In genomic region chr13:111489802-111490723, GRCm38 (mm10) we compare ENCODE assay signal across 7 mouse cellular contexts. TPM values are rescaled to one million over a fixed set of nuclear protein-coding genes. Genes with fewer than 3 reads are reported as not detected.
DNase-seq lines count a peak whose midpoint lies in the region; ATAC-seq and TF ChIP-seq lines count a peak whose summit lies in the region.

Gpbp1 (minus strand) TSS chr13:111490111.

- H3K27ac ChIP-seq in embryonic facial prominence, embryonic 10.5 days (replicated peaks) = peak within 1 kb of the TSS; percentile 99
- H3K27ac ChIP-seq in intestine, postnatal 0 days (ENCODE audit: low read depth, low read length) = peak within 1 kb of the TSS; percentile 98
- H3K27ac ChIP-seq in midbrain, embryonic 12.5 days (replicated peaks) = peak within 1 kb of the TSS; percentile 99
- peak within 1 kb of the TSS; percentile 93 for H3K27ac ChIP-seq in small intestine, adult 2 months (ENCODE audit: insufficient read depth, low read depth, low read length)

- H3K9ac ChIP-seq in intestine, postnatal 0 days (ENCODE audit: low read depth, low read length) = peak within 1 kb of the TSS; percentile 100
- peak within 1 kb of the TSS; percentile 97 for H3K9ac ChIP-seq in midbrain, embryonic 12.5 days (replicated peaks)

- H3K4me1 ChIP-seq in embryonic facial prominence, embryonic 10.5 days = peaks cover 32% of the 10 kb centered on the region
- H3K4me1 ChIP-seq in intestine, postnatal 0 days (replicated peaks; ENCODE audit: control insufficient read depth, insufficient read depth, low read length) = 0 out of 2 replicates have a peak, but pooled peaks cover 8% of the 10 kb centered on the region
- peaks cover 20% of the 10 kb centered on the region for H3K4me1 ChIP-seq in midbrain, embryonic 12.5 days
- no peaks in the 10 kb centered on the region; the same call in 1 of the 2 replicates for H3K4me1 ChIP-seq in small intestine, adult 2 months (ENCODE audit: control insufficient read depth, insufficient read depth, insufficient read length, low read length)

- TF ChIP-seq CTCF in intestine, postnatal 0 days (IDR thresholded peaks at IDR 0.05; ENCODE audit: low read depth) = no peak
- TF ChIP-seq CTCF in small intestine, adult 2 months (IDR thresholded peaks at IDR 0.05; ENCODE audit: extremely low read depth, insufficient read length, insufficient replicate concordance, low read depth, low read length) = no peak

- peak; percentile 100 for DNase-seq in adrenal gland, postnatal 10 days
- peak; percentile 100 for DNase-seq in embryonic facial prominence, embryonic 10.5 days (ENCODE audit: low spot score)
- peak; percentile 86 for DNase-seq in gonadal fat pad, adult 2 months (ENCODE audit: low read depth)
- DNase-seq in left cerebral cortex, postnatal 4 days = peak; percentile 100

- peak; percentile 72; the same call in 1 of the 2 replicates for TF ChIP-seq POLR2A in small intestine, adult 2 months (IDR thresholded peaks at IDR 0.05; ENCODE audit: low read depth, low read length)

- H3K36me3 ChIP-seq in embryonic facial prominence, embryonic 10.5 days (replicated peaks) = 0 out of 2 replicates have a peak, but pooled peaks cover 2% of the 10 kb centered on the region
- no peaks in the 10 kb centered on the region for H3K36me3 ChIP-seq in intestine, postnatal 0 days (ENCODE audit: control insufficient read depth, insufficient read depth)
- no peaks in the 10 kb centered on the region for H3K36me3 ChIP-seq in midbrain, embryonic 12.5 days
- no peaks in the 10 kb centered on the region for H3K36me3 ChIP-seq in small intestine, adult 2 months (ENCODE audit: control insufficient read depth, insufficient read depth, low read length)

- under 1% methylated on average over 105 of the region's 109 CpGs for WGBS in embryonic facial prominence, embryonic 10.5 days
- under 1% methylated on average over 84 of the region's 109 CpGs for WGBS in intestine, postnatal 0 days
- WGBS in midbrain, embryonic 12.5 days = under 1% methylated on average over 98 of the region's 109 CpGs
- under 1% methylated on average over 103 of the region's 109 CpGs for WGBS in small intestine, adult 2 months

- peak; percentile 96 for ATAC-seq in intestine, postnatal 0 days
- peak; percentile 96 for ATAC-seq in midbrain, embryonic 12.5 days (ENCODE audit: low FRiP score, low read depth)

- intact Hi-C loops in left cerebral cortex, postnatal 4 days (cut with DNase I) = loop anchor here (10.0 kb wide), 2 partner anchors 195 to 235 kb away; partner anchors contain the start of gene Mier3

- H3K4me3 ChIP-seq in embryonic facial prominence, embryonic 10.5 days = peak within 1 kb of the TSS; percentile 95
- H3K4me3 ChIP-seq in intestine, postnatal 0 days (ENCODE audit: low read depth, low read length) = peak within 1 kb of the TSS; percentile 83
- H3K4me3 ChIP-seq in midbrain, embryonic 12.5 days = peak within 1 kb of the TSS; percentile 99
- H3K4me3 ChIP-seq in small intestine, adult 2 months (ENCODE audit: low read depth, low read length) = peak within 1 kb of the TSS; percentile 95

- H3K4me2 ChIP-seq in intestine, postnatal 0 days (replicated peaks; ENCODE audit: low read depth) = peak within 1 kb of the TSS; percentile 82
- peak within 1 kb of the TSS; percentile 73 for H3K4me2 ChIP-seq in midbrain, embryonic 12.5 days (replicated peaks)

- H3K9me3 ChIP-seq in embryonic facial prominence, embryonic 10.5 days = no peaks in the 10 kb centered on the region
- no peaks in the 10 kb centered on the region for H3K9me3 ChIP-seq in intestine, postnatal 0 days (ENCODE audit: control insufficient read depth)
- no peaks in the 10 kb centered on the region for H3K9me3 ChIP-seq in midbrain, embryonic 12.5 days

- peaks cover 30% of the 10 kb centered on the region for H3K27me3 ChIP-seq in embryonic facial prominence, embryonic 10.5 days (replicated peaks; ENCODE audit: low read depth, poor library complexity, severe bottlenecking)
- H3K27me3 ChIP-seq in intestine, postnatal 0 days (replicated peaks; ENCODE audit: control insufficient read depth, insufficient read depth, low read length) = no peaks in the 10 kb centered on the region
- H3K27me3 ChIP-seq in midbrain, embryonic 12.5 days = peaks cover 25% of the 10 kb centered on the region
- H3K27me3 ChIP-seq in small intestine, adult 2 months (ENCODE audit: control insufficient read depth, insufficient read depth, low read length) = no peaks in the 10 kb centered on the region

RNA-seq across cellular contexts. Expression of gene Gpbp1, which starts in this region (rescaled TPM):
- 10 to 100 TPM; 68.7 to 69.8 TPM for total RNA-seq in adrenal gland, postnatal 10 days (2021)
- 95.6 and 101 TPM in 2 replicates for polyA plus RNA-seq in embryonic facial prominence, embryonic 10.5 days (2016; fragmentation: Nextera tagmentation; extraction: Ambion mirVana)
- 4.3 and 5.4 TPM in 2 replicates for polyA plus RNA-seq in gonadal fat pad, adult 2 months (2012; rRNA removed)
- 33.2 and 36.3 TPM in 2 replicates for polyA plus RNA-seq in intestine, postnatal 0 days (2015; fragmentation: Nextera tagmentation; extraction: Ambion mirVana)
- total RNA-seq in left cerebral cortex, postnatal 4 days (2021) = 10 to 100 TPM; 79.2 to 89.1 TPM
- polyA plus RNA-seq in midbrain, embryonic 12.5 days (2016; fragmentation: Nextera tagmentation; extraction: Ambion mirVana) = 123 and 134 TPM in 2 replicates
- 0.22 and 0.34 TPM in 2 replicates for polyA plus RNA-seq in small intestine, adult 2 months (2012; rRNA removed)

Comparison
In these comparisons a context has a peak if more than half of its experiments do, and no peak if none do; other contexts are left out.
1. Peak in every context shown above with its lines: DNase-seq, ATAC-seq, H3K4me3 ChIP-seq and H3K27ac ChIP-seq.